8 mouse cellular contexts compared by ENCODE assay signal in genomic region chr8:95175808-95176207, GRCm38 (mm10). TPM values are rescaled to one million over a fixed set of nuclear protein-coding genes. Genes with fewer than 3 reads are reported as not detected.
DNase-seq lines count a peak whose midpoint lies in the region; ATAC-seq lines count a peak whose summit lies in the region.

No protein-coding gene starts in this region.

- H3K27ac ChIP-seq in embryonic facial prominence, embryonic 15.5 days (replicated peaks), result peak overlapping the region; percentile 60
- peak overlapping the region; percentile 92 for H3K27ac ChIP-seq in neural tube, embryonic 13.5 days (replicated peaks)

- no peaks in the 10 kb centered on the region for H3K27me3 ChIP-seq in embryonic facial prominence, embryonic 15.5 days
- H3K27me3 ChIP-seq in neural tube, embryonic 13.5 days, result no peaks in the 10 kb centered on the region

- no peak overlapping the region for H3K4me3 ChIP-seq in embryonic facial prominence, embryonic 15.5 days (replicated peaks)
- no peak overlapping the region for H3K4me3 ChIP-seq in neural tube, embryonic 13.5 days

- H3K4me2 ChIP-seq in embryonic facial prominence, embryonic 15.5 days (replicated peaks), result no peak overlapping the region; the same call in 1 of the 2 replicates
- H3K4me2 ChIP-seq in neural tube, embryonic 13.5 days, result 0 out of 2 replicates have a peak overlapping the region, but pooled peaks have one; percentile 7

- ATAC-seq in embryonic facial prominence, embryonic 15.5 days (ENCODE audit: insufficient number of reproducible peaks, low FRiP score, low TSS enrichment, low read depth), result peak; percentile 41; the same call in 1 of the 2 replicates
- ATAC-seq in neural tube, embryonic 13.5 days (ENCODE audit: low read depth), result peak; percentile 90
- ATAC-seq in monocyte, adult 5-6 weeks (replicated peaks; ENCODE audit: insufficient number of reproducible peaks, low FRiP score, low TSS enrichment, poor library complexity, severe bottlenecking), result no peak
- no peak for ATAC-seq in megakaryocyte, adult 5-6 weeks (ENCODE audit: poor library complexity, severe bottlenecking)

- WGBS in embryonic facial prominence, embryonic 15.5 days, result 45% methylated on average over 18 of the region's 18 CpGs
- WGBS in neural tube, embryonic 13.5 days, result 26% methylated on average over 18 of the region's 18 CpGs

- 0 out of 2 replicates have a peak, but pooled peaks cover 4% of the 10 kb centered on the region for H3K4me1 ChIP-seq in embryonic facial prominence, embryonic 15.5 days
- H3K4me1 ChIP-seq in neural tube, embryonic 13.5 days (replicated peaks), result peaks cover 20% of the 10 kb centered on the region

- no peaks in the 10 kb centered on the region for H3K36me3 ChIP-seq in embryonic facial prominence, embryonic 15.5 days
- H3K36me3 ChIP-seq in neural tube, embryonic 13.5 days, result no peaks in the 10 kb centered on the region

- H3K9me3 ChIP-seq in embryonic facial prominence, embryonic 15.5 days (replicated peaks), result no peaks in the 10 kb centered on the region
- H3K9me3 ChIP-seq in neural tube, embryonic 13.5 days, result no peaks in the 10 kb centered on the region

- no peak overlapping the region for H3K9ac ChIP-seq in embryonic facial prominence, embryonic 15.5 days
- H3K9ac ChIP-seq in neural tube, embryonic 13.5 days, result peak overlapping the region; percentile 47

- DNase-seq in cerebellum, adult 11-12 months, result peak; percentile 9
- no peak for DNase-seq in cerebellum, postnatal 36 days
- peak; percentile 34 to 43 for DNase-seq in layer of hippocampus, postnatal 25 days (ENCODE audit: extremely low spot score in 1 of 2, low spot score in 1 of 2)
- DNase-seq in kidney, adult 8-10 months, result no peak

RNA-seq across cellular contexts. Expression of gene Kifc3, which starts 26.8 kb away (rescaled TPM):
- 17.6 and 17.9 TPM in 2 replicates for polyA plus RNA-seq in embryonic facial prominence, embryonic 15.5 days (2015; fragmentation: Nextera tagmentation; extraction: Ambion mirVana)
- total RNA-seq in layer of hippocampus, postnatal 25 days (2021), result 10 to 100 TPM; 54.2 to 63.7 TPM
- polyA plus RNA-seq in neural tube, embryonic 13.5 days (2015; fragmentation: Nextera tagmentation; extraction: Ambion mirVana), result 17.8 and 21.5 TPM in 2 replicates
- 21.9 to 28.7 TPM (median 25.8 TPM) in 3 replicates for total RNA-seq in monocyte, adult 5-6 weeks (2017)
- total RNA-seq in megakaryocyte, adult 5-6 weeks (2015), result 2.3 and 5.2 TPM in 2 replicates
- total RNA-seq in megakaryocyte, adult 5-6 weeks (2017), result 5.4 and 15.1 TPM in 2 replicates

Comparison
In these comparisons a context has a peak if more than half of its experiments do, and no peak if none do; other contexts are left out.
1. DNase-seq: peak in cerebellum, adult 11-12 months (single experiment) and layer of hippocampus, postnatal 25 days (2 of 2); none in cerebellum, postnatal 36 days (0 of 2) and kidney, adult 8-10 months (0 of 2).
2. ATAC-seq: peak in embryonic facial prominence, embryonic 15.5 days (single experiment) and neural tube, embryonic 13.5 days (single experiment); none in monocyte, adult 5-6 weeks (single experiment) and megakaryocyte, adult 5-6 weeks (single experiment).